Mouse (Mus musculus) gastrocnemius, postnatal 10 days (tissue): Measurements from ENCODE around the gene Tmem150c. TPM values are rescaled to one million over a fixed set of nuclear protein-coding genes. Genes with fewer than 3 reads are reported as not detected.

Experiments
- total RNA-seq, 2 experiments: library from RNA; stranded (reverse); gene quantifications; 2 replicates each; pipeline ENCODE4 v1.2.3; 2021

The Tmem150c gene
- total RNA-seq, 2 experiments from 2014 or later: 3.5 to 3.9 TPM

Other genes starting within 250 kb of the Tmem150c start
- gene Hnrnpd, start 180.9 kb downstream of the Tmem150c start, total RNA-seq: 100 to 1,000 TPM; 129 to 153 TPM
- gene 4930524J08Rik, start 180.7 kb downstream of the Tmem150c start, total RNA-seq: 1 to 10 TPM; 1.1 to 1.2 TPM
- 100 to 1,000 TPM in 1 of 2 experiments, 10 to 100 TPM in 1; 92.8 to 105 TPM for gene Hnrnpdl, start 120.1 kb downstream of the Tmem150c start, total RNA-seq
- gene Enoph1, start 119.8 kb downstream of the Tmem150c start, total RNA-seq: 10 to 100 TPM in 1 of 2 experiments, 1 to 10 TPM in 1; 9.0 to 10.5 TPM